Mouse (Mus musculus): ENCODE measurements at regions not wholly inside any gene's neighbourhood (a gene's known extent, or its start where the extent isn't known, plus 50 kb on each side); places are given as distances from the start of the nearest gene placed in this dataset.

GRCm38 (mm10) chr4:89434152-89434551, 123.3 kb upstream of the Cdkn2b start:
- Histone ChIP-seq H3K4me2 (ENCODE audit: low read length) (no peak overlapping the region), H3K4me3 (ENCODE audit: low read depth, low read length) (no peak overlapping the region), H3K4me1 (replicated peaks; ENCODE audit: control insufficient read depth, insufficient read depth, low read length) (no peaks in the 10 kb centered on the region), H3K36me3 (ENCODE audit: control insufficient read depth, insufficient read depth, low read length) (no peaks in the 10 kb centered on the region), H3K9me3 (ENCODE audit: control insufficient read depth, low read length) (no peaks in the 10 kb centered on the region), H3K9ac (ENCODE audit: low read length) (no peak overlapping the region), H3K27ac (ENCODE audit: low read depth) (no peak overlapping the region), H3K27me3 (replicated peaks; ENCODE audit: control insufficient read depth, insufficient read depth, low read length) (no peaks in the 10 kb centered on the region)
- DNase-seq (ENCODE audit: low spot score): no peak
- WGBS: 67% methylated on average over 3 of the region's 3 CpGs
- ATAC-seq (replicated peaks; ENCODE audit: low FRiP score, low TSS enrichment, low read depth): no peak

DNA sequence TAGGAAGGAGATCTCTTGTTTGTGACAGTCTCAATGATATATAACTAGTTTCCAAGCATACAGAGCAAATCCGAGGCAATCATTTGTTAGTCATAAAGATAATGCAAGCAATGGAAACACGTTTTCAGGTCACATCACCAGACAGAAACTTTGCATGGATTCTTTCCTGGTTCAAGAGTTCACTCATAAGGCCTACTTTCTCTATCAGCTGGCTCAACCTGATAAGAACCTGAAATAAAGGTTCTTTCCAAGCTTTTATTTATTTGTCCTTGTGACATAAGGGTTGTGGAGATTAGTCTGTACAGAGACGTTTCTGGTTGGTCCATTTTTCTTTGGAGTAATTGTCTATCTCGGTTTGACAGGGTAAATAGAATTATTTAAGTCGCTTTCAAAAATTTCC, 122.7 kb upstream of the Cdkn2b start:
- H3K27me3 ChIP-seq (replicated peaks; ENCODE audit: control insufficient read depth, insufficient read depth, low read length): no peaks in the 10 kb centered on the region
- WGBS: 57% methylated on average over 5 of the region's 5 CpGs
- H3K4me1 ChIP-seq (replicated peaks; ENCODE audit: control insufficient read depth, insufficient read depth, low read length): no peaks in the 10 kb centered on the region
- H3K4me2 ChIP-seq (ENCODE audit: low read length): no peak overlapping the region
- no peak overlapping the region for H3K9ac ChIP-seq (ENCODE audit: low read length)
- peak; percentile 82 for ATAC-seq (replicated peaks; ENCODE audit: low FRiP score, low TSS enrichment, low read depth)
- H3K27ac ChIP-seq (ENCODE audit: low read depth): peak overlapping the region; percentile 23; the same call in 1 of the 2 replicates
- DNase-seq (ENCODE audit: low spot score): no peak
- H3K9me3 ChIP-seq (ENCODE audit: control insufficient read depth, low read length): no peaks in the 10 kb centered on the region
- no peak overlapping the region for H3K4me3 ChIP-seq (ENCODE audit: low read depth, low read length)
- no peaks in the 10 kb centered on the region for H3K36me3 ChIP-seq (ENCODE audit: control insufficient read depth, insufficient read depth, low read length)

DNA sequence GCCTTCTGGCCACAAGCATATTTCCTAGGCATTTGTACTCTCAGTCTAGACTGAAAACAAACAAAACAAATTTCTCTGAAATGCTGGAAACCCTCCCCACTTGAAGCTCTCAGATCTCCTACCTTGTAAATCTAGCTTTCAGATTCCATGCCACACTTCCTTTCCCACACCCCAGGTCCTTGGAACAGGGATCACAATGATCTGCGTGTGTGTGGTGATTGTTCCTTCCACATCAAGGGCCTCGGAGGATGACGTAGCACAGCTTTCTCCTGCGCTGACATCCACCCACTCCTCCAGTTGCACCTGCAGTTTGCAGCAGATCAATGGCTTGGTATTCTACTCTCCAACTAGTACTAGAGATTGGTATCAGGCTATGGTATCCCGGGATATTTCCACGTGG, 120.7 kb upstream of the Cdkn2b start:
- no peak for ATAC-seq (replicated peaks; ENCODE audit: low FRiP score, low TSS enrichment, low read depth)
- WGBS: 74% methylated on average over 6 of the region's 6 CpGs
- no peaks in the 10 kb centered on the region for H3K36me3 ChIP-seq (ENCODE audit: control insufficient read depth, insufficient read depth, low read length)

GRCm38 (mm10) chr4:89428465-89428864, 117.6 kb upstream of the Cdkn2b start:
- ATAC-seq (replicated peaks; ENCODE audit: low FRiP score, low TSS enrichment, low read depth): peak; percentile 73
- H3K27ac ChIP-seq (ENCODE audit: low read depth): peak overlapping the region; percentile 51; the same call in 1 of the 2 replicates
- 55% methylated on average over 1 of the region's 1 CpGs for WGBS

More for the DNA sequence above, 120.7 kb upstream of the Cdkn2b start:
- H3K9me3 ChIP-seq (ENCODE audit: control insufficient read depth, low read length): no peaks in the 10 kb centered on the region
- H3K27ac ChIP-seq (ENCODE audit: low read depth): no peak overlapping the region
- no peak overlapping the region for H3K4me2 ChIP-seq (ENCODE audit: low read length)
- no peaks in the 10 kb centered on the region for H3K27me3 ChIP-seq (replicated peaks; ENCODE audit: control insufficient read depth, insufficient read depth, low read length)
- no peak for DNase-seq (ENCODE audit: low spot score)
- H3K9ac ChIP-seq (ENCODE audit: low read length): no peak overlapping the region
- peaks cover 5% of the 10 kb centered on the region for H3K4me1 ChIP-seq (replicated peaks; ENCODE audit: control insufficient read depth, insufficient read depth, low read length)
- no peak overlapping the region for H3K4me3 ChIP-seq (ENCODE audit: low read depth, low read length)

DNA sequence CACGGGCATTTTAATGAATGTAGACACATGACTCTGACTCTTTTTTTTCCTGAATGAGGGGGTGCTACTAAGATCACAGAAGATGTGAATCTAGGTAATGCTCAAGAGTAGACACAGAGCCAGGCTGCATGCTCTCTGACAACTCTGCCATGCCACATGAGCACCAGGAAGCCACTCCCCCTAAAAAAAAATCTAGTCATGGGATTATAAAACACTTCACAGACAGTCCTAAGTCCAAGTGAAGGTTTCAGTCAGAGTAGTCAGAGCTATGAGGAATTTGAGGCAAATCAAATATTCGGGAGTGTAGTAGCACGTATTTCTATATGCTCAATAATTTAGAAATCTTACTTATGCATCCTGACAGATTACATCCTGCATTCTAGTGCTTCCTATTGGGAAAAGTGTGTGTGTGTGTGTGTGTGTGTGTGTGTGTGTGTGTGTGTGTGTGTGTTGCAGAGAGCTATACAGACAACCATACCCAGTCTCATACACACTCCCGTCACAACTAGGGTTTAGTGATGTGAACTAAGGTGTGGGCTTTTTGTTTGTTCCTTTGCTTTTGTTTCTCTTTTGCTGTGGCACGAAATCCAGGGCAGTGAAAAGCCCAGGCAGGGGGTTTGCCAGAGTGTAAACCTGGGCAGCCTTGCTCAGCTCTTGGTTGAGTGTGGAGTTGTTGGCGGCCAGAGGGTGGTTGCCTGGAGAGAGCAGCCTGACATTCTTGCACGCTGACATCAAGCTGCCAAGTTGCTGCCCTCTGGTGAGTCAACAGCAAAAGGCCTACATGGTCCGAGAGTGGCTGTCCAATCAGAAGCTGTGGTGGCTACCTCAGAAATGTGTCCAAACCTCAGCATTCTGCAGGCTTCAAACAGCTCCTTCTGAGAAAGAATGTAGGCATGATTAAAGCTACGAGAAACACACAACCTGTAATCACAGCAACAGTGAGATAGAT, 116.8 kb upstream of the Cdkn2b start:
- Histone ChIP-seq H3K36me3 (ENCODE audit: control insufficient read depth, insufficient read depth, low read length) (no peaks in the 10 kb centered on the region), H3K9me3 (ENCODE audit: control insufficient read depth, low read length) (no peaks in the 10 kb centered on the region), H3K27ac (ENCODE audit: low read depth) (peak overlapping the region; percentile 51; the same call in 1 of the 2 replicates), H3K4me2 (ENCODE audit: low read length) (no peak overlapping the region), H3K27me3 (replicated peaks; ENCODE audit: control insufficient read depth, insufficient read depth, low read length) (no peaks in the 10 kb centered on the region), H3K4me1 (replicated peaks; ENCODE audit: control insufficient read depth, insufficient read depth, low read length) (peaks cover 5% of the 10 kb centered on the region), H3K4me3 (ENCODE audit: low read depth, low read length) (no peak overlapping the region), H3K9ac (ENCODE audit: low read length) (no peak overlapping the region)
- WGBS: 44% methylated on average over 9 of the region's 9 CpGs
- ATAC-seq (replicated peaks; ENCODE audit: low FRiP score, low TSS enrichment, low read depth): peak; percentile 80
- DNase-seq (ENCODE audit: low spot score): peak; percentile 61

More at GRCm38 (mm10) chr4:89428465-89428864, 117.6 kb upstream of the Cdkn2b start:
- H3K9ac ChIP-seq (ENCODE audit: low read length): no peak overlapping the region
- H3K9me3 ChIP-seq (ENCODE audit: control insufficient read depth, low read length): no peaks in the 10 kb centered on the region
- DNase-seq (ENCODE audit: low spot score): no peak
- H3K4me2 ChIP-seq (ENCODE audit: low read length): no peak overlapping the region
- H3K36me3 ChIP-seq (ENCODE audit: control insufficient read depth, insufficient read depth, low read length): no peaks in the 10 kb centered on the region
- H3K27me3 ChIP-seq (replicated peaks; ENCODE audit: control insufficient read depth, insufficient read depth, low read length): no peaks in the 10 kb centered on the region
- peaks cover 5% of the 10 kb centered on the region for H3K4me1 ChIP-seq (replicated peaks; ENCODE audit: control insufficient read depth, insufficient read depth, low read length)
- no peak overlapping the region for H3K4me3 ChIP-seq (ENCODE audit: low read depth, low read length)

DNA sequence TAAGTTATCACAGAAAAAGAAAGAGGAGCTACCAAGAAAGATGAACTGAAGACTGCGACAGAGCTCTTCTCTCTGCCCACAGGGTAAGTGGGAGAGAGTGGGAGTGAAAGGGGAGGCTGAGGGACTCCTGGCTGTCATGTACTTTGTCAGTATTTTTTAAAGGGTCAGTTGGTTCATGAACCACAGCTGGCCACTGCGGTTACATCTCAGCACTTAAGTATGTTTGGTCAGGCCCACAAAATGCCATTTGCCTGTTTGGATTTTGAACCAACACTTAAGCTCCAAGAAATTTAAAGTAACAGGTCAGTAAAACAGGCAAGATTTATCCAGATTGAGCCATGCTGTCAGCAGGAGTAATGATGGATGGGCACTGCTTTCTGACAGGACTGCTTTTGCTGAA, 115.1 kb upstream of the Cdkn2b start:
- WGBS: 37% methylated on average over 2 of the region's 2 CpGs
- Histone ChIP-seq H3K36me3 (ENCODE audit: control insufficient read depth, insufficient read depth, low read length) (no peaks in the 10 kb centered on the region), H3K27ac (ENCODE audit: low read depth) (no peak overlapping the region), H3K4me3 (ENCODE audit: low read depth, low read length) (no peak overlapping the region), H3K4me1 (replicated peaks; ENCODE audit: control insufficient read depth, insufficient read depth, low read length) (peaks cover 5% of the 10 kb centered on the region), H3K4me2 (ENCODE audit: low read length) (no peak overlapping the region), H3K9ac (ENCODE audit: low read length) (no peak overlapping the region), H3K9me3 (ENCODE audit: control insufficient read depth, low read length) (no peaks in the 10 kb centered on the region), H3K27me3 (replicated peaks; ENCODE audit: control insufficient read depth, insufficient read depth, low read length) (no peaks in the 10 kb centered on the region)
- no peak for DNase-seq (ENCODE audit: low spot score)
- ATAC-seq (replicated peaks; ENCODE audit: low FRiP score, low TSS enrichment, low read depth): no peak

GRCm38 (mm10) chr4:89421694-89422354, 111.0 kb upstream of the Cdkn2b start:
- H3K4me1 ChIP-seq (replicated peaks; ENCODE audit: control insufficient read depth, insufficient read depth, low read length): no peaks in the 10 kb centered on the region

GRCm38 (mm10) chr4:89420868-89421267, 110.0 kb upstream of the Cdkn2b start:
- H3K4me1 ChIP-seq (replicated peaks; ENCODE audit: control insufficient read depth, insufficient read depth, low read length): no peaks in the 10 kb centered on the region
- ATAC-seq (replicated peaks; ENCODE audit: low FRiP score, low TSS enrichment, low read depth) (no peak), DNase-seq (ENCODE audit: low spot score) (no peak)
- WGBS: 90% methylated on average over 5 of the region's 5 CpGs
- H3K4me3 ChIP-seq (ENCODE audit: low read depth, low read length): no peak overlapping the region
- no peak overlapping the region for H3K4me2 ChIP-seq (ENCODE audit: low read length)
- no peaks in the 10 kb centered on the region for H3K36me3 ChIP-seq (ENCODE audit: control insufficient read depth, insufficient read depth, low read length)
- H3K27ac ChIP-seq (ENCODE audit: low read depth): no peak overlapping the region
- H3K9ac ChIP-seq (ENCODE audit: low read length): no peak overlapping the region
- no peaks in the 10 kb centered on the region for H3K27me3 ChIP-seq (replicated peaks; ENCODE audit: control insufficient read depth, insufficient read depth, low read length)
- H3K9me3 ChIP-seq (ENCODE audit: control insufficient read depth, low read length): no peaks in the 10 kb centered on the region

More at GRCm38 (mm10) chr4:89421694-89422354, 111.0 kb upstream of the Cdkn2b start:
- H3K36me3 ChIP-seq (ENCODE audit: control insufficient read depth, insufficient read depth, low read length): no peaks in the 10 kb centered on the region
- H3K9ac ChIP-seq (ENCODE audit: low read length): no peak overlapping the region
- H3K9me3 ChIP-seq (ENCODE audit: control insufficient read depth, low read length): no peaks in the 10 kb centered on the region
- no peak overlapping the region for H3K27ac ChIP-seq (ENCODE audit: low read depth)
- no peak overlapping the region for H3K4me2 ChIP-seq (ENCODE audit: low read length)
- H3K27me3 ChIP-seq (replicated peaks; ENCODE audit: control insufficient read depth, insufficient read depth, low read length): no peaks in the 10 kb centered on the region
- 54% methylated on average over 6 of the region's 6 CpGs for WGBS
- no peak overlapping the region for H3K4me3 ChIP-seq (ENCODE audit: low read depth, low read length)
- ATAC-seq (replicated peaks; ENCODE audit: low FRiP score, low TSS enrichment, low read depth): 0 out of 2 replicates have a peak, but pooled peaks have one; percentile 15
- DNase-seq (ENCODE audit: low spot score): no peak

All from intestine, embryonic 14.5 days (tissue).